Mouse (Mus musculus) lung, embryonic 14.5 days (tissue): Measurements from ENCODE around the gene Rnf34. TPM values are rescaled to one million over a fixed set of nuclear protein-coding genes. Genes with fewer than 3 reads are reported as not detected.

Experiments used
- ATAC-seq: fragments of 200-750 bp; cut with Nextera tagmentation; 2 replicates; pipeline ENCODE4 v1.8.0; 2017; ENCODE audit warnings: mild to moderate bottlenecking, moderate TSS enrichment, moderate library complexity; ENCODE audit not compliant: insufficient read depth
- DNase-seq: peaks from one replicate; pipeline ENCODE4 v3.0.0-alpha.2; 2015
- H3K27ac ChIP-seq: fragments of 300-500 bp; sonication (generic); 2 replicates; pipeline ENCODE4 v1.5.1; 2014; ENCODE audit warnings: low read depth, mild to moderate bottlenecking, moderate library complexity
- H3K27me3 ChIP-seq: fragments of 300-500 bp; sonication (generic); 2 replicates; pipeline ENCODE4 v1.6.1; 2014; ENCODE audit warnings: low read length, control low read depth; ENCODE audit not compliant: insufficient read depth
- H3K36me3 ChIP-seq: fragments of 300-500 bp; sonication (generic); 2 replicates; pipeline ENCODE4 v1.6.1; 2014; ENCODE audit warnings: control low read depth; ENCODE audit not compliant: insufficient read depth
- H3K4me1 ChIP-seq: fragments of 300-500 bp; sonication (generic); 2 replicates; pipeline ENCODE4 v1.6.1; 2014; ENCODE audit warnings: antibody characterized with exemption, control low read depth; ENCODE audit not compliant: insufficient read depth
- H3K4me2 ChIP-seq: fragments of 300-500 bp; sonication (generic); 2 replicates; pipeline ENCODE4 v1.6.1; 2014; ENCODE audit warnings: mild to moderate bottlenecking
- H3K4me3 ChIP-seq: fragments of 300-500 bp; sonication (generic); 2 replicates; pipeline ENCODE4 v1.5.1; 2014; ENCODE audit warnings: low read depth, low read length
- H3K9ac ChIP-seq: fragments of 300-500 bp; sonication (generic); 2 replicates; pipeline ENCODE4 v1.6.1; 2014
- H3K9me3 ChIP-seq: fragments of 300-500 bp; sonication (generic); 2 replicates; pipeline ENCODE4 v1.6.1; 2016; ENCODE audit warnings: low read depth, low read length, control low read depth
- CTCF ChIP-seq: IDR thresholded peaks from 2 replicates; pipeline ENCODE4 v1.5.1; 2016; ENCODE audit warnings: antibody characterized with exemption, low read depth
- WGBS: fragments of 180-500 bp; shearing (Covaris S2); extraction: QIAGEN DNeasy Blood & Tissue Kit; methylation state at CpG from one replicate; pipeline ENCODE4 v1.1.7; 2014; 5-methylcytosine and 5-hydroxymethylcytosine counted together
- polyA plus RNA-seq: library from polyadenylated mRNA; unstranded; fragments of >200 nt; fragmentation: Nextera tagmentation; extraction: Ambion mirVana; gene quantifications from 2 replicates; pipeline ENCODE4 v1.2.1, GENCODE M21; 2014

Rnf34 gene
- polyA plus RNA-seq, 1 experiment from 2014 or later: 33.5 TPM

- TF ChIP-seq CTCF: no peak
- Histone ChIP-seq H3K4me1 (peaks cover 11% of the 10 kb centered on the region), H3K27ac (peak overlapping the region; percentile 90), H3K36me3 (no peaks in the 10 kb centered on the region), H3K9me3 (no peaks in the 10 kb centered on the region), H3K9ac (peak overlapping the region; percentile 90), H3K27me3 (no peaks in the 10 kb centered on the region), H3K4me3 (peak overlapping the region; percentile 78), H3K4me2 (peak overlapping the region; percentile 90)
- under 1% methylated on average over 91 of the region's 120 CpGs for WGBS
- DNase-seq: peak; percentile 96
- peak; percentile 99 for ATAC-seq
Measured at GRCm38 (mm10) chr5:122899777-122900557, 50.1 kb downstream of the Rnf34 start.

- DNase-seq (no peak), ATAC-seq (no peak)
- Histone ChIP-seq H3K36me3 (no peaks in the 10 kb centered on the region), H3K4me1 (peaks cover 11% of the 10 kb centered on the region), H3K4me2 (peak overlapping the region; percentile 90), H3K27me3 (no peaks in the 10 kb centered on the region), H3K9me3 (no peaks in the 10 kb centered on the region), H3K27ac (peak overlapping the region; percentile 90), H3K9ac (peak overlapping the region; percentile 90), H3K4me3 (peak overlapping the region; percentile 78)
- 2% methylated on average over 25 of the region's 33 CpGs for WGBS
- TF ChIP-seq CTCF: no peak
Measured at GRCm38 (mm10) chr5:122900558-122901171, 50.8 kb downstream of the Rnf34 start.

- Histone ChIP-seq H3K9ac (peak overlapping the region; percentile 90; the same call in 1 of the 2 replicates), H3K4me2 (peak overlapping the region; percentile 90), H3K27me3 (no peaks in the 10 kb centered on the region), H3K4me1 (peaks cover 11% of the 10 kb centered on the region), H3K4me3 (peak overlapping the region; percentile 78; the same call in 1 of the 2 replicates), H3K36me3 (no peaks in the 10 kb centered on the region), H3K9me3 (no peaks in the 10 kb centered on the region), H3K27ac (no peak overlapping the region)
- no peak for TF ChIP-seq CTCF
- DNase-seq (no peak), ATAC-seq (no peak)
- 42% methylated on average over 11 of the region's 11 CpGs for WGBS
Measured at GRCm38 (mm10) chr5:122901179-122901578, 51.3 kb downstream of the Rnf34 start.

- no peak for ATAC-seq
- H3K27me3 ChIP-seq: no peaks in the 10 kb centered on the region
- no peak for TF ChIP-seq CTCF
- no peak overlapping the region for H3K27ac ChIP-seq
- H3K36me3 ChIP-seq: no peaks in the 10 kb centered on the region
- H3K9me3 ChIP-seq: no peaks in the 10 kb centered on the region
- no peak overlapping the region for H3K9ac ChIP-seq
- no peak overlapping the region for H3K4me3 ChIP-seq
- no peak for DNase-seq
- 53% methylated on average over 3 of the region's 3 CpGs for WGBS
- H3K4me2 ChIP-seq: no peak overlapping the region
- peaks cover 11% of the 10 kb centered on the region for H3K4me1 ChIP-seq
Measured at GRCm38 (mm10) chr5:122901666-122902065, 51.8 kb downstream of the Rnf34 start.

- 56% methylated on average over 6 of the region's 6 CpGs for WGBS
- H3K9ac ChIP-seq: no peak overlapping the region
- no peaks in the 10 kb centered on the region for H3K27me3 ChIP-seq
- H3K36me3 ChIP-seq: no peaks in the 10 kb centered on the region
- peaks cover 11% of the 10 kb centered on the region for H3K4me1 ChIP-seq
- no peak for ATAC-seq
- H3K9me3 ChIP-seq: no peaks in the 10 kb centered on the region
- no peak overlapping the region for H3K4me2 ChIP-seq
- no peak overlapping the region for H3K4me3 ChIP-seq
- DNase-seq: no peak
- no peak for TF ChIP-seq CTCF
- no peak overlapping the region for H3K27ac ChIP-seq
Measured at GRCm38 (mm10) chr5:122902228-122902627, 52.4 kb downstream of the Rnf34 start.

- no peak overlapping the region for H3K9ac ChIP-seq
- H3K27me3 ChIP-seq: no peaks in the 10 kb centered on the region
- TF ChIP-seq CTCF: no peak
- no peak overlapping the region for H3K27ac ChIP-seq
- WGBS: 71% methylated on average over 5 of the region's 5 CpGs
- no peaks in the 10 kb centered on the region for H3K9me3 ChIP-seq
- peaks cover 11% of the 10 kb centered on the region for H3K4me1 ChIP-seq
- ATAC-seq (no peak), DNase-seq (no peak)
- H3K36me3 ChIP-seq: no peaks in the 10 kb centered on the region
- no peak overlapping the region for H3K4me3 ChIP-seq
- H3K4me2 ChIP-seq: no peak overlapping the region
Measured at GRCm38 (mm10) chr5:122903165-122903564, 53.3 kb downstream of the Rnf34 start.

- no peak for TF ChIP-seq CTCF
- no peak for ATAC-seq
- Histone ChIP-seq H3K4me1 (no peaks in the 10 kb centered on the region), H3K27me3 (no peaks in the 10 kb centered on the region), H3K9ac (no peak overlapping the region), H3K4me3 (no peak overlapping the region), H3K36me3 (no peaks in the 10 kb centered on the region), H3K9me3 (no peaks in the 10 kb centered on the region), H3K4me2 (no peak overlapping the region), H3K27ac (no peak overlapping the region)
- WGBS: 72% methylated on average over 1 of the region's 1 CpGs
- no peak for DNase-seq
Measured at GRCm38 (mm10) chr5:122907182-122907581, 57.3 kb downstream of the Rnf34 start.
